Mouse (Mus musculus) spleen, postnatal 10 days (tissue): Measurements from ENCODE around the gene Pkd1l1.

Source experiments
- DNase-seq, 2 experiments: peaks; one replicate each; pipeline ENCODE4 v3.0.0; 2021 to 2022; ENCODE audit warnings: low spot score in 2 of 2

Gene Pkd1l1

GRCm38 (mm10) chr11:8821403-8821802, 151.7 kb downstream of the Pkd1l1 start:
- DNase-seq = no peak

DNA sequence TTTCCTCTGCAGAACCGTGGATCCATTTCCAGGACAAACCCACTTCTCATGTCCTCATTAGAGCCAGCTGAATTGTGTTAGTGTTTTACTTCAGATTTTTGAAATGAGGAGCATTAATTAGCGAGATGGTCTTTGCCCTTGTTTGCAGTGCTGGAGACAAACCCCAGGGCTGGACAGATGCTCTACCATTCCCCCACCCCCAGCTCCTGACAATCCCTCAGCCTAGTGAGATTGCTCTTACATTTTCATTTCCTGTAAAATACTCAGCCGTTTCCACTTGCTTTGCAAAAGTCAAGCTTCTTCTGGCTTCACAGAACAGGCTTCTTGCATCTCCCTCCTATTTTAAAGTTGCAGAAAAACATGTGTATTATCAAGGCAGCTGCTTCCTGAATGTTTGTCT, 155.7 kb downstream of the Pkd1l1 start:
- no peak for DNase-seq

GRCm38 (mm10) chr11:8814097-8814790, 158.8 kb downstream of the Pkd1l1 start:
- DNase-seq = no peak

DNA sequence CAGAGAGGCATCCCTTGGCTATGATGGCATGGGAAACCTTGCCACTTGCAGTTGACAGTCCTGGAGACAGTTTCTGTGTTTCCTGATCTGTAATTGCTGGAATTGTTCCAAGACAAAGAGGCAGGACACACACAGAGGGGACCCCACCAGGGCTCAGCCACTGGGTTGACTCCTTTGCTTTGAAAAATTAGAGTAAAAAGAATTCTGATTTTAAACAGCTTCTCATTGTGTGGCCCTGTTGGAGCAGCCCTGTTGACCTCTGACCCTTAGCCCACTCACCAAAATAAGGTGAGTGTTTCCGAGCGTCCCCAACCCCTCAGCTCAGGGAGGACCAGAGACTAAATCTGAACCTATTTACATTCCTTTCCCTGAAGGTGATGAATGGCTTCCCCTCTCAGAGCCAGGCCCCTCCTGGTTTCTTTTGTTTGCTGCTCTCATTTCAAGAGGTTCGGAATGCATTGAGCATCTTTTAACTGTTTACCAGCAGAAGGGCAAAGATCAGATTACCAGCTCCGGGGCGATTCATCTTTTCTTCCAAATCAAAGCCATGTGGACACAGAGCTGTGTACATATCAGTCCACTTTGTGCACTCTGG, 161.5 kb downstream of the Pkd1l1 start:
- DNase-seq = no peak

DNA sequence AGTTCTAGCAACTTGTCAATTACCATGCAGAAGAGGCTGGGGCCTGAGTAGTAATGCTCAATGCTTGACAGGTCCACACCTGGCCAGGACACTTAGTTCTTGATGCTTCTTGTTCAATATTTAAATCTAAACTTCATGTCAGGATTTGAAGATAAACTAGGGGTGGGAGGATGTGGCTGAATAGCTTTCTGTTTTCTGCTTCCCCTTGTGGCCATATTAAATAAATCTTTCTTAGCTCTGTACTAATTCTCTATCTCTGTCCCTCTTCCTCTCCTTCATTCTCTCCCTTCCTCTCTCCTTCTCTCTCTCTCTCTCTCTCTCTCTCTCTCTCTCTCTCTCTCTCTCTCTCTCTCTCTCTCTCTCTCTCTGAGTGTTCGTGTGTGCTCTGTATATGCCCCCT, 163.4 kb downstream of the Pkd1l1 start:
- DNase-seq = no peak

- DNase-seq = no peak
These were observed 166.1 kb downstream of the Pkd1l1 start for GRCm38 (mm10) chr11:8807009-8807408.

GRCm38 (mm10) chr11:8804178-8804577, 168.9 kb downstream of the Pkd1l1 start:
- no peak for DNase-seq

- no peak for DNase-seq
These were observed 175.6 kb downstream of the Pkd1l1 start for GRCm38 (mm10) chr11:8797486-8797885.

DNA sequence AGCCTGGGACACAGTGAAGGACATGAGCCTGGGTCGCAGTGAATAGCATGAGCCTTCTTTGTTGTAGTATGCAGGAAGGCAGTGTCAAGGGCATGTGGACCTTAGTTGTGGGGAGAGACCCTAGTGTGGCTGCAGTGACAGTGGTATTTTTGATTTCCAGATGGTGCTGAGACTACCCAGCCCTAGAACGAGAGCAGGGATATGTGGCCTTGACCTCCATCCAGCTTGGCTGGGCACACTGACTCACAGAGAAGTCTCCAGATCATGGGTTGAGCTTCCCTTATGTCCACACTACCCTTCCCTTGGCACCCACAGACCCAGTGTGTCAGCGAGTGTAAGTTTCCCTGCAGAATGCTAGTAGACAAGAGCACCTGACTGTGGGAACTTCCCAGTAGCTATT, 178.0 kb downstream of the Pkd1l1 start:
- DNase-seq = no peak

GRCm38 (mm10) chr11:8792146-8792545, 180.9 kb downstream of the Pkd1l1 start:
- no peak for DNase-seq

DNA sequence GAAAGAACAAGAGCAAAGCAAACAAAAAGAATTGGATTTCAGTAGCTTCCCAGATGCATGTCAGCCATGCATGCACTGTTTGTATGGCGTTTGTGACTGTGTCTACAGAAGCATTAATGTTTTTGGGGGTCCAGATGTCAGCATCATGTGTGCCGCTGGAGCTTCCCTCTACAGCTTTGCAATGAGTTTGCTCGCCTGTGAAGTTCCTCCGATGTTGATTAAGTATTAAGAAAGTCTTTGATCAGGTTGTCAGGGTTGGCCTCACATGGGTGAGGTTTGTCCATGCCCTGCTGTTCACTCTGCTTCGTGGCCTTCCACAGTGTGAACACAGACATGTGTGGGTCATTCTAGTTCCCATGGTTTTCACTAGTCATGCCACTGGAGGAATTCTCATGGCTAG, 183.9 kb downstream of the Pkd1l1 start:
- DNase-seq = no peak

- DNase-seq = no peak
These were observed 185.5 kb downstream of the Pkd1l1 start for GRCm38 (mm10) chr11:8787604-8788003.

GRCm38 (mm10) chr11:8784413-8784812, 188.7 kb downstream of the Pkd1l1 start:
- no peak for DNase-seq

DNA sequence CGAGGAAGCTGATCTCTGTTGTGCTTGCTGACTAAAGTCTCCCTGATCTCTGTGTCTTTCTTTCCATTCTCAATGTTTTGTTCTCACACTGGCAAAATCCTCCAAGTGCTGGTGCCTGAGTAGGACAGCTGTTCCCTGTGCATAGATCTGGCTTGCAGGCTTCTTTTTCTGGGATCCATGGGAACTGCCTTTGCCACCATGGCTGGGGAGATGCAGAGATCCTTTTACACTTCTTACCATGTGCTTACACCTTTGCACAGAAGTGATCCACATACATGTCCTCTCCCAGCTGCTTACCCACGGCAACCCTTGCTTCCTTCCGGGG, 191.0 kb downstream of the Pkd1l1 start:
- DNase-seq = no peak

DNA sequence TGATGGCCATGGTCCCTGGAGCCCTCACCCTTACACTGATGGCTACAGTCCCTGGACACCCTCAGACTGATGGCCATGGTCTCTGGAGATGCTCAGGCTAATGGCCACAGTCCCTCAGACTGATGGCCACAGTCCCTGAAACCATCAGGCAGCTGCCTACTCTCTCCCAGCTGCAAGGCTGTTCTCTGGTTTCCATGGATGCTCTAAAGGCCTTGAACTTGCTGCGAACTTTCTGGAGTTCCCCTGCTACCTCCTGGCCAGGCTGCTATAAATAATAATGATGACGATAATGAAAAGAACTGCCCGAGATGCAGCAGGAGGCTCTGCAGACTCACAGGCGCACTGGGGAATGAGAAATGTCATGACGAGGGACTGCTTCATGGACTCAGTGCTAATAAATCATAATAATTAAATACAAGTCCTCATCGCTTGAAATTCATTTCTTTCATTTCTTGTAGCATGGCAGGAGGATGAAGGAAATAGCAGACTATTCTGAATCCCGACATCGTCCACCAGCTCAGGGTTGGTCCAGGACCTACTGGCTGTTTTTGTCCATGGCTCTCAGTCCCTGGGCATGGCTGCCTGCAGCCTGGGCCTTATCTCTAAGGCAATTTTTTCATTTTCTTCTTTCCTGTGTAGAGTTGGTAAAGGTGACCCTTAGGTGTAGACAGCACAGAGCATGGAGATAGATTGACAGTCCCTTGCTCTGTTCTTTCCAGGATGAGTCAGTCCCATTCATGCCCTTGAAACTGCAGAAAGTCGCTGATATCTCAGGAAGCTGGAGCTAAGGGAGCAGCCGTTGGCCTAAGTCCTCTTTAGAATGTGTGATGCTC, 191.5 kb downstream of the Pkd1l1 start:
- DNase-seq = no peak

DNA sequence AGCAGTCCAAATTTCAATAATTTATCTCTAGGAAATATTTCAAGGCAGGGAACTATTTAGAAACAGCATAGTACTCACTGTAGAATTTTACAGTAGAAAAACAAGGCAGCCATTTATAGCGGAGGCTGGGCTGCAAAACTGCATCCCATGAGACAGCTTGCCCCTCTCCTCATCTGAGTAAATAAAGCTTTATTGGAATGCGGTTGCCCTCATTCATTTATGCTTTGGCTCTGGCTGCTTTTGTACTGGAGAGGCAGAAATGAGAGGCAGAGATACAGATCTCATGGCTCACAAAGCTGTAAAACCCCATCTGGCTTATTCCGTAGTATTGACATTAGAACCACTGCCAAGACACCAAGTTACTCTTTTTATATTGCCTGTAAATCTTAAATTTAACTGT, 193.6 kb downstream of the Pkd1l1 start:
- DNase-seq = no peak
